In genomic region chr4:141636693-141637092, GRCm38 (mm10) we compare ENCODE assay signal across 21 mouse cellular contexts. TPM values are rescaled to one million over a fixed set of nuclear protein-coding genes. Genes with fewer than 3 reads are reported as not detected.
DNase-seq lines count a peak whose midpoint lies in the region; ATAC-seq lines count a peak whose summit lies in the region.
"Had no signal": no experiment of that assay in that cellular context is flagged by ENCODE, and none has a peak within 500 bp of the region (broad histone marks: within the 10 kb centered on the region; RNA-seq: fewer than 3 reads in every experiment).

No protein-coding gene starts in this region.

- H3K27ac ChIP-seq in forebrain, embryonic 11.5 days (ENCODE audit: low read depth, low read length): no peak overlapping the region
- H3K27ac ChIP-seq: embryonic facial prominence, embryonic 15.5 days; forebrain, embryonic 10.5 days; hindbrain, embryonic 12.5 days; limb, embryonic 12.5 days; liver, embryonic 13.5 days; lung, embryonic 15.5 days had no signal

- peak; percentile 58 for DNase-seq in gastrocnemius, adult 18-20 months (ENCODE audit: low spot score)
- no peak for DNase-seq in gastrocnemius, postnatal 14 days
- peak; percentile 90 for DNase-seq in kidney, adult 11 months
- no peak for DNase-seq in kidney, postnatal 4 days
- DNase-seq in brain, adult 2 months (ENCODE audit: low read depth, low spot score): peak; percentile 58
- peak; percentile 77 to 78 for DNase-seq in heart, postnatal 10 days
- no peak for DNase-seq in forebrain, embryonic 11.5 days (ENCODE audit: low spot score)
- DNase-seq in ovary, adult 18-20 months (ENCODE audit: low spot score): no peak
- DNase-seq: adrenal gland, postnatal 25 days; liver, embryonic 13.5 days; right cerebral cortex, postnatal 4 days; thymus, adult 2 months had no signal

- no peak overlapping the region for H3K4me2 ChIP-seq in forebrain, embryonic 11.5 days (ENCODE audit: low read depth, low read length, severe bottlenecking)
- H3K4me2 ChIP-seq: embryonic facial prominence, embryonic 15.5 days; hindbrain, embryonic 12.5 days; limb, embryonic 12.5 days; liver, embryonic 13.5 days; lung, embryonic 15.5 days; midbrain, embryonic 11.5 days had no signal

- no peaks in the 10 kb centered on the region for H3K27me3 ChIP-seq in forebrain, embryonic 11.5 days (ENCODE audit: control insufficient read depth, insufficient read depth, low read length)
- H3K27me3 ChIP-seq: embryonic facial prominence, embryonic 15.5 days; hindbrain, embryonic 12.5 days; limb, embryonic 12.5 days; liver, embryonic 13.5 days; lung, embryonic 15.5 days had no signal

- no peaks in the 10 kb centered on the region for H3K9me3 ChIP-seq in forebrain, embryonic 11.5 days (ENCODE audit: control insufficient read depth, low read length)
- H3K9me3 ChIP-seq: embryonic facial prominence, embryonic 15.5 days; forebrain, embryonic 10.5 days; hindbrain, embryonic 12.5 days; limb, embryonic 12.5 days; liver, embryonic 13.5 days; lung, embryonic 15.5 days had no signal

- intact Hi-C loops in gastrocnemius, postnatal 14 days (cut with DNase I; ENCODE audit: low total_unique reads): no loop called here
- intact Hi-C loops in heart, postnatal 10 days (cut with DNase I): no loop called here

- no peaks in the 10 kb centered on the region for H3K4me1 ChIP-seq in forebrain, embryonic 11.5 days (replicated peaks; ENCODE audit: control insufficient read depth, insufficient read depth, low read length)
- H3K4me1 ChIP-seq: embryonic facial prominence, embryonic 15.5 days; hindbrain, embryonic 12.5 days; limb, embryonic 12.5 days; liver, embryonic 13.5 days had no signal

- peaks cover 12% of the 10 kb centered on the region for H3K36me3 ChIP-seq in forebrain, embryonic 11.5 days (ENCODE audit: control insufficient read depth, insufficient read depth, low read length)

- ATAC-seq in forebrain, embryonic 11.5 days (replicated peaks; ENCODE audit: low FRiP score): no peak

- WGBS in forebrain, embryonic 11.5 days: 95% methylated on average over 5 of the region's 5 CpGs

- no peak overlapping the region for H3K9ac ChIP-seq in forebrain, embryonic 11.5 days (ENCODE audit: low read length)
- H3K9ac ChIP-seq: embryonic facial prominence, embryonic 15.5 days; hindbrain, embryonic 12.5 days; limb, embryonic 12.5 days; liver, embryonic 13.5 days; lung, embryonic 15.5 days had no signal

- no peak overlapping the region for H3K4me3 ChIP-seq in forebrain, embryonic 11.5 days (ENCODE audit: low read depth, low read length)
- H3K4me3 ChIP-seq: embryonic facial prominence, embryonic 15.5 days; forebrain, embryonic 10.5 days; hindbrain, embryonic 12.5 days; limb, embryonic 12.5 days; liver, embryonic 13.5 days; lung, embryonic 15.5 days had no signal

RNA-seq across cellular contexts. Expression of gene Slc25a34, which starts 13.1 kb away (rescaled TPM):
- 10 to 100 TPM; 13.3 to 15.7 TPM for total RNA-seq in gastrocnemius, adult 18-20 months (2021)
- total RNA-seq in gastrocnemius, postnatal 14 days (2021): 10 to 100 TPM in 1 of 2 experiments, 1 to 10 TPM in 1; 9.0 to 17.7 TPM
- 10 to 100 TPM; 81.1 to 84.5 TPM for total RNA-seq in heart, postnatal 10 days (2021)
- 0.13 TPM in 1 of 2 replicates, not detected in the other for polyA plus RNA-seq in forebrain, embryonic 11.5 days (2014; fragmentation: Nextera tagmentation; extraction: Ambion mirVana)
- total RNA-seq: monocyte, adult 5-6 weeks had no signal
- polyA plus RNA-seq: forebrain, embryonic 10.5 days; hindbrain, embryonic 12.5 days; limb, embryonic 12.5 days; midbrain, embryonic 11.5 days; neural tube, embryonic 11.5 days had no signal

RNA-seq across cellular contexts. Expression of gene Tmem82, which starts 18.3 kb away (rescaled TPM):
- total RNA-seq in gastrocnemius, adult 18-20 months (2021): under 1 TPM; 0.55 to 0.62 TPM
- 1 to 10 TPM in 1 of 2 experiments, under 1 TPM in 1; 0.66 to 1.8 TPM for total RNA-seq in gastrocnemius, postnatal 14 days (2021)
- total RNA-seq in heart, postnatal 10 days (2021): 10 to 100 TPM; 11.2 to 15.6 TPM
- polyA plus RNA-seq in forebrain, embryonic 11.5 days (2014; fragmentation: Nextera tagmentation; extraction: Ambion mirVana): 0.28 TPM in 1 of 2 replicates, not detected in the other
- total RNA-seq: monocyte, adult 5-6 weeks had no signal

RNA-seq across cellular contexts. Expression of gene Plekhm2, which starts 28.0 kb away (rescaled TPM):
- 10 to 100 TPM; 28.9 to 34.5 TPM for total RNA-seq in gastrocnemius, adult 18-20 months (2021)
- total RNA-seq in gastrocnemius, postnatal 14 days (2021): 10 to 100 TPM; 22.2 to 27.7 TPM
- total RNA-seq in heart, postnatal 10 days (2021): 10 to 100 TPM; 81.0 to 83.1 TPM
- polyA plus RNA-seq in forebrain, embryonic 11.5 days (2014; fragmentation: Nextera tagmentation; extraction: Ambion mirVana): 4.2 and 4.6 TPM in 2 replicates

RNA-seq across cellular contexts. Expression of gene Fblim1, which starts 30.8 kb away (rescaled TPM):
- 1 to 10 TPM in 1 of 2 experiments, under 1 TPM in 1; 0.90 to 1.1 TPM for total RNA-seq in gastrocnemius, adult 18-20 months (2021)
- 1 to 10 TPM; 2.5 to 3.9 TPM for total RNA-seq in gastrocnemius, postnatal 14 days (2021)
- 100 to 1,000 TPM; 241 to 248 TPM for total RNA-seq in heart, postnatal 10 days (2021)
- polyA plus RNA-seq in forebrain, embryonic 11.5 days (2014; fragmentation: Nextera tagmentation; extraction: Ambion mirVana): 21.4 and 24.8 TPM in 2 replicates
- total RNA-seq: monocyte, adult 5-6 weeks had no signal

RNA-seq across cellular contexts. Expression of gene Rsc1a1, which starts 48.7 kb away (rescaled TPM):
- total RNA-seq in gastrocnemius, adult 18-20 months (2021): 1 to 10 TPM; 4.1 to 5.2 TPM
- 1 to 10 TPM; 6.0 TPM for total RNA-seq in gastrocnemius, postnatal 14 days (2021)
- total RNA-seq in heart, postnatal 10 days (2021): 1 to 10 TPM in 1 of 2 experiments, under 1 TPM in 1; 0.19 to 3.1 TPM
- 2.4 TPM in 1 of 2 replicates, not detected in the other for polyA plus RNA-seq in forebrain, embryonic 11.5 days (2014; fragmentation: Nextera tagmentation; extraction: Ambion mirVana)
- total RNA-seq: adrenal gland, postnatal 25 days; monocyte, adult 5-6 weeks had no signal
- polyA plus RNA-seq: embryonic facial prominence, embryonic 15.5 days; limb, embryonic 12.5 days; lung, embryonic 15.5 days; neural tube, embryonic 11.5 days; stomach, embryonic 16.5 days had no signal

Comparison
In these comparisons a context has a peak if more than half of its experiments do, and no peak if none do; other contexts are left out.
1. DNase-seq: peak in gastrocnemius, adult 18-20 months (single experiment), kidney, adult 11 months (single experiment), brain, adult 2 months (single experiment) and heart, postnatal 10 days (2 of 2); none in gastrocnemius, postnatal 14 days (single experiment), kidney, postnatal 4 days (0 of 2), forebrain, embryonic 11.5 days (single experiment) and ovary, adult 18-20 months (single experiment).
2. RNA of gene Slc25a34, which starts 13.1 kb away (total RNA-seq): 81.1 to 84.5 TPM in heart, postnatal 10 days; 9.0 to 17.7 TPM in gastrocnemius, postnatal 14 days and 13.3 to 15.7 TPM in gastrocnemius, adult 18-20 months; every median in the first group is over 4 times any median in the second.
3. RNA of gene Tmem82, which starts 18.3 kb away (total RNA-seq): 11.2 to 15.6 TPM in heart, postnatal 10 days; 0.66 to 1.8 TPM in gastrocnemius, postnatal 14 days and 0.55 to 0.62 TPM in gastrocnemius, adult 18-20 months; every median in the first group is over 4 times any median in the second.